Mouse (Mus musculus) heart, postnatal 0 days (tissue): ENCODE results near the gene Hvcn1.

Experiments used
- CTCF ChIP-seq: IDR thresholded peaks from 2 replicates; pipeline ENCODE4 v1.5.1; 2016; ENCODE audit warnings: antibody characterized with exemption, control low read depth, low read depth
- EP300 ChIP-seq: IDR thresholded peaks from 2 replicates; pipeline ENCODE4 v1.6.1; 2016; ENCODE audit warnings: antibody characterized with exemption, low read depth

DNA sequence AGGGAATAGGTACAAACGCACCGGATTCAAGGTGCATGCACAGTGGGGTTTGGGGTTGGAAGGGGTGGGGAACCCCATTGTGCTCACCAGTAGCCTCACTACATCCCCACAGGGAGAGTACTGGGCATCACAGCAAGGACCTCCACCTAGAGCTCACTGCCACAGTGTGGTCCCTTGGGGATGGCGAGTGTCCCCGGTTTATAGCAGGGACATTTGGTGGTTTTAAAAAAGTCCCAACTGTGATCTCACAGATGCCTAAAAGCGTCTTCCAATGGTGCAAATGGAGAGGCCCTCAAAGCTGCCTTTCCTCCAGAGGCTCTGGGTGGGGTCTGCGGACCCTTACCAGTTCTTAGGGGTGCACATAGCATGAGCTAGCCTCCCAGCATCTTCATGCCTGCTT is 7.3 kb downstream of the Hvcn1 start:
- TF ChIP-seq CTCF (no peak), EP300 (no peak)
